Mouse (Mus musculus) thymus, postnatal 14 days (tissue): Measurements from ENCODE around the gene Slc35b1.

Experiments
- DNase-seq: peaks from one replicate; pipeline ENCODE4 v3.0.0; 2021

The Slc35b1 gene

GRCm38 (mm10) chr11:95384319-95384972, at the start of gene Slc35b1:
Gene Slc35b1 (plus strand): TSS chr11:95384692.
- peak; percentile 94 for DNase-seq

DNA sequence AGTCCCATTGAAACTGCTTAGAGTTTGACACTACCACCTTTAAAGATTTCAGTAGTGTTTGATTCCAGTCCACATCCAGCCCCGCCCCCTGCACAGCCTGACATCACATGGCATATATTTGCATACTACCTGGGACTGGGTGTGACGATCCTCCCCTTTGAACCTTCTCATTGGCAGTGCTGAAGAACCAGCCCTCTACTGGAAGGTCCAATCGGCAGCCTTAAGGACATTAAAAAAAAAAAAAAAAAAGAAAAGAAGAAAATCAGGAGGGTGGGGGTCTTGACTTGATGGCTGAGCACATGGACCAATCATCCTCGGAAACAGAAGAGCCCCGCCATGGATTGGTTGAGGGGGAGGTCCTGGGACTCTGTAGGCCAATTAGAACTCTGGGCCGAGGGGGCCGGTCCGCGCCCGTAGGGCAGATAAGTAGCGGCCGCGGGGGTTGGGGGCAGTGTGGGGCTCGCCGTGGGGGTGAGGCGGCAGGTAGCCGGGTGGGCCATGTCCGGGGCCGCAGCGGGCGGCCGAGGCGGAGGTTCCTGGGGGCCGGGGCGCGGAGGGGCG, 47.8 kb upstream of the Slc35b1 start, which contains the start of gene Fam117a:
Gene Fam117a, plus strand, starts transcription at position 451 of the 561 bp plus-strand sequence.
- peak; percentile 95 for DNase-seq

- DNase-seq: peak; percentile 77
Measured at GRCm38 (mm10) chr11:95337129-95337813, 47.2 kb upstream of the Slc35b1 start.

GRCm38 (mm10) chr11:95337846-95338342, 46.6 kb upstream of the Slc35b1 start:
- peak; percentile 50 for DNase-seq

GRCm38 (mm10) chr11:95339471-95340021, 44.9 kb upstream of the Slc35b1 start:
- peak; percentile 57 for DNase-seq

DNA sequence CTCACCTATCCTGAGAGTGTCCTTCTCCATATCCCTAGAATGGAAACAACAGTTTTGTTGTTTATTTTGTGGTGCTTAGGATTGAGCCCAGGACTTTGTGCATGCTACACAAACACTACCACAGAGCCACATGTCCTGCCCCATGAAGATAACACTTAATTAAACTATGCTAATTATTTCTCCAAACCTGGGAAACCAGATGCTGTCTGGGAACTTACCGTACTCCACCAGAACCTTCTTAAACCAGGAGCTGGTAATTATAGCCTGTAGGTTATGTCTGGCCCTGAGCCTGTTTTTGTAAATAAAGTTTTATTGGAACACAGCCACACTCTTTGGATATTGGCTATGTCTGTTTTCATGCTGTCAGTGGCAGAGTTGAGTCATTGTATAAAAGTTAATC, 44.2 kb upstream of the Slc35b1 start:
- DNase-seq: no peak

DNA sequence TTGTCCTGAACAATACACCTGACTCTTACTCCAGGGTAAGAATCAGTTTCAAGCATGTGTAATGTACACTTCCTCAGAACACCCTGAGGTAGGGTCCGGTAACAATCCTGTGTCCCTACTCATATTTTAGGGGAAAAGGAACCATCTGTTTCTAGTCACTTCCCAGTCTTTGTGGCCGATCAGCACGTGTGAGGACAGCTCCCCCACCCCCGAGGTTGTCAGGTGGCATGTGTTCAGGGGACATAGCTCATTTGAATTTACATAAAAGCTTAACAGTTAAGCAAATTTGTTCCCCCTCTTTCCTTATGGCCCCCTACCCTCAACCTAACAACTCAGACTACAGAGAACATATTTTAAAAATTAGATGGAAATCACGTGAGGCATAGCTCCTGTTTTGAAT, 43.8 kb upstream of the Slc35b1 start:
- DNase-seq: no peak

GRCm38 (mm10) chr11:95343180-95343579, 41.3 kb upstream of the Slc35b1 start:
- no peak for DNase-seq

DNA sequence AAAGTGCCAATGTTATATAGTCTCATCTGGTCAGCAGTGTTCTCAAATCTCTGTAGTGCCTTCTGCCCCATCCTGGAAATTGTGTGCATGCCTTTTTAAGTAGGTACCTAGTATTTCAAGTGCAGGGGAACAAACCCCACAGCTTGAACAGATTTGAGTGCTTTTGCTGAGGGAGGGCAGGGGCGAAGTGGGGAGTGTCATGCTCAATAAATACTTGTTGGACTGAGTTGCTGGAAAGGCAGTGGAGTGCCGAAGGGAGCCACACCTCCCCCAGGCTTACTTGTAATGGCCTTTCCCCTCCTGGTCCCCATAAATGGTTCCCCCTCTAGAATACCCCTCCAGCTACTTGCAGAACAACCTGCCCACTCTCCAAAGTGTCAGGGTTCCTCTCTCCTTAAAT, 40.3 kb upstream of the Slc35b1 start:
- DNase-seq: no peak

- peak; percentile 29 for DNase-seq
Measured at GRCm38 (mm10) chr11:95350289-95350688, 34.2 kb upstream of the Slc35b1 start.

- peak; percentile 60 for DNase-seq
Measured at GRCm38 (mm10) chr11:95350960-95351359, 33.5 kb upstream of the Slc35b1 start.

- DNase-seq: peak; percentile 45
Measured at GRCm38 (mm10) chr11:95352686-95353085, 31.8 kb upstream of the Slc35b1 start.

DNA sequence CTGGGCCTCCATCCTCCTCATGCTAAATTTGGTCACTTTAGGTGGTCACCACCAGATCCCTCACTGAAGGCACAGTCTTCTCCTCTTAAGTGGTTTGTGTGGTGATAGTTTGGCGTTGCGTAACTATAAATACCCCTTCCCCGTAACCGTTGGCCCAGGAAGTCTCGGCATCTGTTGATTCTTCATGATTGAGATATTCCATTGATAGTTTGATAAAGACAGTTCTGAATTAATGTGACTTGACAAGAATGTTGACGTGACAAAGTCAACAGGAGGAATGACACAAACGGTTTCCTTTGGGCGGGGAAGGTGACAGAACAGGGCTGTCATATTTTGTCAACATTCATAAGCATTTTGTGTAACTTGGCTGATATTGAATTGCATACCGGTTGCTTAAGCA, 31.3 kb upstream of the Slc35b1 start:
- DNase-seq: peak; percentile 34

GRCm38 (mm10) chr11:95354228-95354944, 30.1 kb upstream of the Slc35b1 start:
- DNase-seq: peak; percentile 60

- no peak for DNase-seq
Measured at GRCm38 (mm10) chr11:95354945-95355660, 29.4 kb upstream of the Slc35b1 start.

- peak; percentile 56 for DNase-seq
Measured at GRCm38 (mm10) chr11:95355661-95356011, 28.9 kb upstream of the Slc35b1 start.

DNA sequence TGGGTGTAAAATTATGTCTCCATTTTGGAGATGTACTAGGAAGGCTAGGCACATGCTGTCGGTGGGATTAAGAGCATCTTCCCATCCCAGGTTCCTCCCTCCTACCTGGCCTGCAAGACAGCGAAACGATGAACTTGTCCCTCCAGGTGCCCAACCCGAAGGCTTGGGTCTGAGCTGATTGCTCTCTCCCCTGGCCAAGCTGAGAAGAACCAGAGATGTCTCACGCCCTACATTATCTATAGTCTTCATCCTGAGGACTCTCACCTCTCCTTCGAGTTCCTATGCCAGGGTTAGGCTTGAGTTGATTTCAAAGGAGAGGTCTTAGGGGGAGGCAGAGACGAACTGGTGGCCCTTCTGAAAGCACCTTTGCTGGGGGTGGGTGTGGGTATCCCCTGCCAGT, 28.5 kb upstream of the Slc35b1 start:
- DNase-seq: no peak

- peak; percentile 91 for DNase-seq
Measured at GRCm38 (mm10) chr11:95356469-95357273, 27.8 kb upstream of the Slc35b1 start.

- DNase-seq: peak; percentile 74
Measured at GRCm38 (mm10) chr11:95358263-95358662, 26.2 kb upstream of the Slc35b1 start.

- no peak for DNase-seq
Measured at GRCm38 (mm10) chr11:95364388-95364787, 20.1 kb upstream of the Slc35b1 start.

DNA sequence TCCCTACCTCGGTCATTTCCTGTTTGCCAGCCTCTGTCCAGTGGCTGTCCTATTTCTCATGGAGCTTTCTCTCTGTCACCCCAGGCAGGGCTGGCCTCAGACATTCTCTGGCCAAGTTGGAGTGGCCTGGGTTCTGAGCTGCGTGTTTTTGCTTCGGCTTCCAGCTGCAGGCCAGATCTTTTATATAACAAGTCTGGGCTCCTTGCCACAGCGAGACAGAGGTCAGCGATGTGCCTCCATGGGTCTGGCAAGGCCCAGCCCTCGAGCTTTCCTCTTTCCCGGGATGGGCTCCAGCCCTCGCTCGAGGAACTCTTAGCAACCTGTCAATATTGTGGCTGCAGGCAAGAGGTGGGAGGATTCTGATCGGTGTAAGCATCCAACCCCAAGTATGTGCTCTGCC, 18.9 kb upstream of the Slc35b1 start:
- no peak for DNase-seq
